Mouse (Mus musculus) hindbrain, embryonic 12.5 days (tissue): Measurements from ENCODE around the gene C2cd4c. TPM values are rescaled to one million over a fixed set of nuclear protein-coding genes. Genes with fewer than 3 reads are reported as not detected.

ENCODE experiments used
- ATAC-seq: fragments of 200-750 bp; cut with Nextera tagmentation; 2 replicates; pipeline ENCODE4 v1.8.0; 2017; ENCODE audit warnings: moderate TSS enrichment; ENCODE audit not compliant: low FRiP score
- H3K27ac ChIP-seq: fragments of 300-500 bp; sonication (generic); 2 replicates; pipeline ENCODE4 v1.5.1; 2016; ENCODE audit warnings: mild to moderate bottlenecking
- H3K27me3 ChIP-seq: fragments of 300-500 bp; sonication (generic); 2 replicates; pipeline ENCODE4 v1.6.1; 2016; ENCODE audit warnings: mild to moderate bottlenecking
- H3K36me3 ChIP-seq: fragments of 300-500 bp; sonication (generic); 2 replicates; pipeline ENCODE4 v1.6.1; 2016; ENCODE audit warnings: mild to moderate bottlenecking
- H3K4me1 ChIP-seq: fragments of 300-500 bp; sonication (generic); 2 replicates; pipeline ENCODE4 v1.6.1; 2016
- H3K4me2 ChIP-seq: fragments of 300-500 bp; sonication (generic); replicated peaks from 2 replicates; pipeline ENCODE4 v1.6.1; 2016; ENCODE audit warnings: mild to moderate bottlenecking
- H3K4me3 ChIP-seq: fragments of 300-500 bp; sonication (generic); 2 replicates; pipeline ENCODE4 v1.5.1; 2016; ENCODE audit warnings: mild to moderate bottlenecking
- H3K9ac ChIP-seq: fragments of 300-500 bp; sonication (generic); 2 replicates; pipeline ENCODE4 v1.6.1; 2016; ENCODE audit warnings: mild to moderate bottlenecking, moderate library complexity
- H3K9me3 ChIP-seq: fragments of 300-500 bp; sonication (generic); replicated peaks from 2 replicates; pipeline ENCODE4 v1.6.1; 2016; ENCODE audit warnings: mild to moderate bottlenecking
- WGBS: fragments of 180-500 bp; shearing (Covaris S2); methylation state at CpG from one replicate; pipeline ENCODE4 v1.1.7; 2016; 5-methylcytosine and 5-hydroxymethylcytosine counted together
- polyA plus RNA-seq: library from polyadenylated mRNA; unstranded; fragments of >200 nt; fragmentation: Nextera tagmentation; extraction: Ambion mirVana; gene quantifications from 2 replicates; pipeline ENCODE4 v1.2.1, GENCODE M21; 2016

C2cd4c gene
- 0.08 TPM in 1 of 2 replicates, not detected in the other for polyA plus RNA-seq

DNA sequence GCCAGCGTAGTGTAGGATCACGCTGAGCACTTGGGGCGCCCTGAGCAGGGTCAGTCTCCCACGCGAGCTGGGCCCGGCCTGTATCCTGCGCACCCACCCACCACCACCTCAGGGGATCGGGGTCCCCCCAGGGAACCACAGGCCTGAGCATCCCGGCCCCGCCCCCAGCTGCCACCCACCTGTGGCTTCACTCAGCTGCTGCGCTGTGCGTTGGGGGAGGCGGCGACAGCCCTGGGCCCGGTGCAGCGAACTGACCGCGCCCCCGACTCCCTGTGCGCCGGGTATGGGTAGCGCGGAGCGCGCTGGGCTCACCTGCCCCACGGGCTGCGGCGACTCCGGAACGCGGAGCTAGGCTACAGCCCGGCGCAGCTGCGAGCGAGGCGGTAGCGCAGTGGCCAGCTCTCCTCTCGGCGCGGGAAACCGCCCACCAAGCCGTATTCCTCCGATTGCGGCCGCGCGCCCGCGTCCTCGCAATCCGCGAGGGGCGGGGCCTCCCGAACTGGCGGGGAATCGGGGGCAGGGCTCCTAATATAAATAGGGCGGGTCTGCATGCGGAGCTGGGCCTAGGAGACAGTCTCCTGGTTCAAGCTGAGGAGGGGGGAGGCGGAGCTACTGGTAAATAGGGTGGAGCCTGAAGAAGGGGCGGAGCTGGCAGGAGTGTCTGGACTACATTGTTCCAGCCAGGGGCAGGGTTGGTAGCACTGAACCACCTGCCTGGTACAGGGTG, at the start of gene C2cd4c:
TSS of gene C2cd4c (minus strand) at position 448 of the 727 bp plus-strand sequence.
- H3K4me2 ChIP-seq: peak within 1 kb of the TSS; percentile 99
- peak within 1 kb of the TSS; percentile 59 for H3K4me3 ChIP-seq
- WGBS: 1% methylated on average over 58 of the region's 60 CpGs
- peak within 1 kb of the TSS; percentile 61 for H3K9ac ChIP-seq
- no peaks in the 10 kb centered on the region for H3K9me3 ChIP-seq
- no peak within 1 kb of the TSS for H3K27ac ChIP-seq
- peaks cover 3% of the 10 kb centered on the region; the same call in 1 of the 2 replicates for H3K36me3 ChIP-seq
- peak; percentile 80 for ATAC-seq
- H3K27me3 ChIP-seq: peaks cover 47% of the 10 kb centered on the region
- peaks cover 28% of the 10 kb centered on the region for H3K4me1 ChIP-seq

DNA sequence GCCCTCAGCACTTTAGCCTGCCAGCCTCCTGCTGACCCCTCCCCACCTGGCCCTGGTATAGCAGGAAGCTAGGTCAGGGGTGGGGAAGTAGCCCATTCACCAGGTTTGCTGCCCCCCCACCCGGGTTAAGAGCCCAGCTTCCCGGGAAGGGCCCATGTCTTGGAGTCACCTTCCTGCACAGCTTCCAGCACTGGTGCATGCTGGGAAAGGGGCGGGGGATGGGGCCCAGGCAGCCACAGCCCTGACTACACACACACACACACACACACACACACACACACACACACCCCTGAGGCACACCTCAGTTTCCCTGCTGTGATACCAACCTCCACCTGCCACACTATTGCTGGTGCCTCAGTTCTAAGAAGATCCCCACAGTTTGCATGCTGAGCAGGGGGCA, 48.0 kb upstream of the C2cd4c start:
- no peak for ATAC-seq
- H3K9me3 ChIP-seq: no peaks in the 10 kb centered on the region
- WGBS: 53% methylated on average over 3 of the region's 3 CpGs
- no peak overlapping the region for H3K9ac ChIP-seq
- H3K4me3 ChIP-seq: no peak overlapping the region
- H3K4me2 ChIP-seq: no peak overlapping the region
- H3K27ac ChIP-seq: no peak overlapping the region
- H3K36me3 ChIP-seq: no peaks in the 10 kb centered on the region
- peaks cover 7% of the 10 kb centered on the region for H3K4me1 ChIP-seq
- no peaks in the 10 kb centered on the region; the same call in 1 of the 2 replicates for H3K27me3 ChIP-seq

DNA sequence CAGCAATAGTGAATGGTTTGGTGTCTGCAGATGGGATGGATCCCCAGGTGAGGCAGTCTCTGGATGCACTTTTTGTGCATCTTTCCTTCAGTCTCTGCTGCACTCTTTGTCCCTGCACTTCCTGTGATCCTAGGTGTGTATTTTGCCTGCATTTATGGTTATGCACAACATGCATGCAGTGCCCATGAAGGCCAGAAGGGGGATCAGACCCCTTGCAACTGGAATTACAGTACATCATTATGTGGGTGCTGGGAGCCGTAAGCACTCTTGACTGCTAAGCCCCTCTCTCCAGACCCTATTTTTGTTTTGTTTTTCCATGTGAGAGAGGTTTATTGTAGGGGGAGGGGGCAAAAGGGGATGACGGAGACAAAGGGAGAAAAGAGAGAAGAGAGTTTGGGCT, 46.5 kb upstream of the C2cd4c start:
- H3K4me1 ChIP-seq: peaks cover 7% of the 10 kb centered on the region
- no peak overlapping the region for H3K4me2 ChIP-seq
- peaks cover 5% of the 10 kb centered on the region; the same call in 1 of the 2 replicates for H3K27me3 ChIP-seq
- H3K27ac ChIP-seq: no peak overlapping the region
- H3K9me3 ChIP-seq: no peaks in the 10 kb centered on the region
- no peaks in the 10 kb centered on the region for H3K36me3 ChIP-seq
- H3K4me3 ChIP-seq: no peak overlapping the region
- no peak for ATAC-seq
- no peak overlapping the region for H3K9ac ChIP-seq
- WGBS: 68% methylated on average over 2 of the region's 2 CpGs

DNA sequence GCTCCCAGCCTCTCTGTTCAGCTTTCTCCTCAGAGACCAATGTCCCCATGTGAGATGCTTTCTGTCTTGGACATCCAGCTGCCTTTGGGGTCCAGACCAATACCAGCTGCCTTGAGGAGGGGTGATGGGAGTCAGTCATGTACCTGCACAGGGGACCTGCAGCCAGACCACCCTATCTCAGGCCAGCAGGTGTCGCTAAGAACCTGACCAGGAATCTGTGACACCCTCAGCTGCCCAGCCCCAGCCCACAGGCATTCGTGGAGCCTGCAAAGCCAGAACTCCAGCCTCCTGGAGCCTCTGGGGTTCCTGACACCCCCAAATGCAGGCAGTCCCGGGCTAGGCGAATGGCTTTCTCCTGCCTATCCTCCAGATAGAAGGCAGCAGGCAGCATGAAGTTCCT, 45.0 kb upstream of the C2cd4c start:
- Histone ChIP-seq H3K27ac (no peak overlapping the region), H3K27me3 (0 out of 2 replicates have a peak, but pooled peaks cover 5% of the 10 kb centered on the region), H3K36me3 (no peaks in the 10 kb centered on the region), H3K4me2 (no peak overlapping the region), H3K4me3 (no peak overlapping the region), H3K9ac (no peak overlapping the region), H3K4me1 (peaks cover 10% of the 10 kb centered on the region), H3K9me3 (no peaks in the 10 kb centered on the region)
- 16% methylated on average over 4 of the region's 4 CpGs for WGBS
- ATAC-seq: no peak

DNA sequence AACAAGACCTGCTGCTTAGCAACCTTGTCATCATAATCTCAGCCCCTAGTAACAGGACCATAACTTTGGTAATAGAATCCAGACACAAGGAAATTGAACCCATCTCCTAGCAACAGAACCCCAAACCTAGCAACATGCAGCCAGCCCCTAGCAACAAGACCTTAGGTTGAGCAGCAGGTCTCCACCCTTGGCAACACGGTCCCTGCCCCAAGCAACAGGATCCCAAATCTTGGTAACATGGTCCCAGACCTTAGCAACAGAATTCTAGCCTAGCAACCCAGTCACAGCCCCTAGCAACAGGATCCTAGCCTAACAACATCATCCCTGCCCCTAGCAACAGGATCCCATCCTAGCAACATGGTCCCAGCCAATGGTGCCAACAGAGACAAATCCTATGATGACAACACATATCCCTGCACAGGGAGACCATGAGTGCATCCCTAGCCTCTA, 41.1 kb upstream of the C2cd4c start:
- no peak overlapping the region for H3K27ac ChIP-seq

DNA sequence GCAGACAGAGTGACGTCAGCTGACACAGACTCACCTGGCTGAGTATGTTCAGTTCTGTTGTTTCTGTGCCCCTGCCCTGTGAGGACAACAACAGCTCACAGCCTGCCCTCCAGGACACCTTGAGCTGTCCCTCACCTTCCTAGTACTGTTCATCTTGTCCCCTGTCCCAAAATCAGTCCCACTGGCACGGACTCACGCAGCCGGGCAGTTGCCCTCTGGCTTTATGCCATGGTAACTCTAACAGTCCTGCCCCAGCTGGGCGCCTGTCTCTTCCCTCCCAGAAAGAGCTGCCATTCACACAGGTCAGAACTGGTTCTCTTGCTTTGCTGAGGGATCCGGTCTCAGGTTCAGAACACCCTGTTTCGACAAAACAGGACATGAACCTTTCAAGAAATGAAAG, 39.0 kb upstream of the C2cd4c start:
- WGBS: 85% methylated on average over 7 of the region's 7 CpGs
- Histone ChIP-seq H3K9me3 (no peaks in the 10 kb centered on the region), H3K27ac (no peak overlapping the region), H3K36me3 (no peaks in the 10 kb centered on the region), H3K9ac (no peak overlapping the region), H3K4me1 (peaks cover 6% of the 10 kb centered on the region), H3K4me2 (no peak overlapping the region), H3K27me3 (0 out of 2 replicates have a peak, but pooled peaks cover 7% of the 10 kb centered on the region), H3K4me3 (no peak overlapping the region)
- ATAC-seq: no peak

More for the DNA sequence above, 41.1 kb upstream of the C2cd4c start:
- Histone ChIP-seq H3K4me1 (peaks cover 6% of the 10 kb centered on the region), H3K4me3 (no peak overlapping the region), H3K4me2 (no peak overlapping the region), H3K27me3 (0 out of 2 replicates have a peak, but pooled peaks cover 7% of the 10 kb centered on the region), H3K9me3 (no peaks in the 10 kb centered on the region), H3K9ac (no peak overlapping the region), H3K36me3 (no peaks in the 10 kb centered on the region)
- 35% methylated on average over 1 of the region's 1 CpGs for WGBS
- ATAC-seq: peak; percentile 68

DNA sequence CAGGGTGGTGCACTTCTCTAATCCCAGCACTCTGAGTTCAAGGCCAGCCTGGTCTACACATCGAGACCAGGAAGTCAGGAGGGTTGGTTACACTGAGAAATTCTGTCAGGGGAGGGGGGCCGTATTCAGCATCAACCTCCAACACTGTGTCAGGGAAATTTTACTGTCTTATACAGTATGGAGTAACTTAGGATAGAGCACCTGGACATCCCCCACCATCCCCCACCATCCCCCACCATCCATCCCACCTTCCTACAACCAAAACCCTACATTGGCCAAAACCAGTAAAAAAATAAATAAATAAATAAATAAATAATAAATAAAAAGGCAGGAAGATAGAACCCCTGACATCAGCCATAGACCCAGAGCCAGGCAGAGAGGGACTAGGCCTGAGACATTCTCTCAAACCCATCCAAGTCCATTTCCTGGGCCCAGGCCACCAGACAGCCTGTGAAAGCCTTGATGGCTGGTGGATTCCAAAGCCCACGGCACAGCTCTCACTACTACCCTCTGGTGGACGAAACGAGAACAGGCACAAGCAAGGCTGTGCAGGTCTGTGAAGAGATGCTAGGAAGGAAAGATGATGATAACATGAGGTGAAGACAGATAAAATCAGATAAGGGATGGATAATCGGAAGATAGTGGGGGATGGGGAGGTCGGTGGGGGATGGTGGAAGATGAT, 35.4 kb upstream of the C2cd4c start:
- no peak overlapping the region for H3K9ac ChIP-seq
- 28% methylated on average over 7 of the region's 7 CpGs for WGBS
- H3K36me3 ChIP-seq: no peaks in the 10 kb centered on the region
- no peak overlapping the region for H3K4me2 ChIP-seq
- no peak overlapping the region for H3K27ac ChIP-seq
- H3K9me3 ChIP-seq: no peaks in the 10 kb centered on the region
- no peak overlapping the region for H3K4me3 ChIP-seq
- ATAC-seq: peak; percentile 42; the same call in 1 of the 2 replicates
- 0 out of 2 replicates have a peak, but pooled peaks cover 2% of the 10 kb centered on the region for H3K27me3 ChIP-seq
- no peaks in the 10 kb centered on the region for H3K4me1 ChIP-seq

DNA sequence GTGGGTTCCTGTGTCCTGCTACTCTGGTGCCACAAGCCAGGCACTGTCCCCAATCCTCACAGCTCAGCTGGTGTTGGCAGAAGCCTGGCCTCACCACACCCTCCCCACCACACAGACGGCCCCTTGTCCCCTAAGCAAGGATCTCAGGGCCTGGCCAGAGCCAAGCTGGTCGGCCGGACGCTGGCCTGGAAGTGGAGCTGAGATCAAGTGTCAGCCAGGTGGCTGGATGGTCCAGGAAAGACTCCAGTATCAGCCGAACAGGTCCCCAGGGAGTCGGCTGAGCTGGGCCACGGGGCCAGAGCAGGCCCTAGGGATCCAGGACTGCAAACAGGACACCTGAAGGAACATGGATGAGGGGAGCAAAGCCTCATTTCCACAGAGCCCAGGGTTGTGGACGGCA, 31.9 kb upstream of the C2cd4c start, which contains the start of gene Odf3l2:
TSS of gene Odf3l2 (minus strand) at position 28 of the 400 bp plus-strand sequence.
- no peak within 1 kb of the TSS for H3K27ac ChIP-seq
- no peak within 1 kb of the TSS for H3K9ac ChIP-seq
- H3K4me2 ChIP-seq: no peak within 1 kb of the TSS
- H3K9me3 ChIP-seq: no peaks in the 10 kb centered on the region
- 73% methylated on average over 8 of the region's 8 CpGs for WGBS
- H3K4me1 ChIP-seq: no peaks in the 10 kb centered on the region
- no peaks in the 10 kb centered on the region for H3K27me3 ChIP-seq
- no peak for ATAC-seq
- no peaks in the 10 kb centered on the region for H3K36me3 ChIP-seq
- no peak within 1 kb of the TSS for H3K4me3 ChIP-seq

DNA sequence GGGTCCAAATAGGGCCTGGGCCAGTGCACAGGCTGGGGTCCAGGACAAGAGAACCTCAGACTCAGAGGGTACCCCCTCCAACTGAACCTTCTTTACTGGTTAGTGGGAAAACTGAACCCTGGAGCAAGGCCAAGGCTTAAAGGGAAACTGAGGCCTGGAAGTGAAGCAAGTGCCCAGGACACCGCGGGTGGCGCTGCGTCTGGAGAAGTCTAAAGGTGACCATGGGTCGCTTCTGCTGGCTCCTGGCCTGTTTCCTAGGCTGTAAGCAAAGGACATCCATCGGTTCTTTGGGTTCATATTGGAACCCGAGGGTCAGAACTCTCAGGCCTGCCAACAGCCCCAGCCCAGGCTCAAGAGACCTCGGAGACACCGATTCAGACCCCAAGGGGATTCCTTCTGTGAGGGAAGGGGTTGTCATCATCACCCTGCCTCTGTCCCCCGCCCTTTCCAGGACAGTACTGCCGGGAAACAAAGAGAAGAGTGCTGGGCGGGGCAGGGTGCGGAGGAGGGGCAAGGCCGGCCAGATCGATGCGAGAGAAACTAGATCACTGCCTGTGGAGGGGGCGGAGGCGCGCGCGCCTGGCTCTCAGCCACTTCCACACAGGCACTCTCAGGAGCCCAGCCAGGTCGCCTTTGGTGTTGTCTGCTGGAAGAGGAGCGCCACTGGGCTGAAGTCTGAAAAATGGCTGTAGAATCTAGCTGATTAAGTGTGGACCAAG, 24.8 kb upstream of the C2cd4c start:
- H3K36me3 ChIP-seq: no peaks in the 10 kb centered on the region
- peak; percentile 21; the same call in 1 of the 2 replicates for ATAC-seq
- 5% methylated on average over 23 of the region's 23 CpGs for WGBS
- H3K4me1 ChIP-seq: peaks cover 21% of the 10 kb centered on the region
- H3K9me3 ChIP-seq: no peaks in the 10 kb centered on the region
- H3K27ac ChIP-seq: peak overlapping the region; percentile 92
- peak overlapping the region; percentile 80; the same call in 1 of the 2 replicates for H3K9ac ChIP-seq
- H3K4me3 ChIP-seq: peak overlapping the region; percentile 77
- H3K27me3 ChIP-seq: peaks cover 25% of the 10 kb centered on the region
- H3K4me2 ChIP-seq: peak overlapping the region; percentile 86

DNA sequence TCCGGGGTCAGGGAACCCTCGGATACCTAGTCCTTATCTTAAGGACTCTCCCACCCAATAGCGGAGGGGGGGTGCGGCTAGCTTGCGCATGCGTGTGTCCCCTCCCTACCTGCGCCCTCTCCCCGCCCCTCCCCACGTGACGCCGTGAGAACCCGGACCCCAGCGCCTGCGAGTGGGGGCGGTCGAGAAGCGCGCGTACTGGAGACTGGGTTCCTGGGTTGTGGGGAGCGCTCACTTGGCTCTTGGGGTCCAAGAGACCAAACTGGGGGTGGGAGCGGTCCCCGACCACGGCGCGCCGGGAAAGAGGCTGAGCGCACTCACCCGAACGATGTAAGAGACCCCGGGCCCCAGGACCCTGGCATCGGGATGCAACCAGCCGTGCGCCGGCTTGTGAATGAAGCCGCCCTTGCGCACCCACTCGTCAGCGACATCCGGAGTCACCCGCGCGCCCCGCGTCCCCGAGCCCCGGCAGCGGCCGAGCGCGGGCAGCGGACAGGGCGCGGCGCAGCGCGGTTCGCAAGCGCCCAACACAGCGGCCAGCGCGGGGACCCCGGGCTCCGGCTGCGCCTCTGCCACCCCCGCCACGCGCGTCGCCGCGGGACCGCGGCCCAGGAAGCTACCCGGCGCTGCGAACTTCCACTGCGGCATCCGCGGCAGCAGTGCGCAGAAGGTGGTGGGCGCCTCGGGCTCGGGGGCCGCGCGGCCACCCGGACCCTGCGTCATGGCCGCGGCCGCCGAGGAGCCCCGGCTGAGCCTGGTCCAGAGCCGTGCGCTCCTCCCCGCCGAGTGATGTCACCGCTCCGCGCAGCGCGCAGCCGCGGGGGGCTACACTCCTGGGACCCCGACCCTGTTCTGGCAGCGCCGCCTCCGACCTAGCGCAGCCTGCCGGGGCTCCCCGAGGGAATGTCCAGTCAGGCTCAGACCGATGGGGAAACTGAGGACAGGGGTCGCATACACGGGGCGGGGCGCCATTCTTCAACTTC, 23.6 kb upstream of the C2cd4c start, which contains the start of gene Shc2:
TSS of gene Shc2 (minus strand) at position 791 of the 983 bp plus-strand sequence.
- peak; percentile 87 for ATAC-seq
- peak within 1 kb of the TSS; percentile 77 for H3K4me3 ChIP-seq

DNA sequence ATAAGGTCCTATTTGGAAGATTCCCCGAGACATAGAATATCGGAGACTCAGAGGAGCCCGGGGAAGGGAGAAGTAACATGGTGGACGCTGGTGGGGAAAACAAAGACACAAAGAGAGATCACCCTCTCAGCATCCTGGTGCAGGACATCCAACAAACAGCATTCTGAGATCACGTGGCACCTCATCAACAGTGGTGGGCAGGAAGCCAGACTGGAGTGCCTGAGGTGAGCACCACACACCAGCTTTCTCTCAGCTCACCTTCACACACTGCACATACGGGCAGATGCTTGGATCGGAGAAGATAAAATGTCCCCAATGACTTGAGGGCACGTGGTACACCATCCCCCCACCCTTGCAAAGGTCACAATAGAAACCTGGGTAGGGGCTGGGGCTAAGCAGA, 22.5 kb upstream of the C2cd4c start:
- WGBS: 79% methylated on average over 8 of the region's 8 CpGs
- H3K4me2 ChIP-seq: peak overlapping the region; percentile 86
- H3K9me3 ChIP-seq: no peaks in the 10 kb centered on the region
- peaks cover 21% of the 10 kb centered on the region for H3K4me1 ChIP-seq
- no peak overlapping the region for H3K9ac ChIP-seq
- peak overlapping the region; percentile 92 for H3K27ac ChIP-seq
- H3K4me3 ChIP-seq: peak overlapping the region; percentile 77
- peaks cover 25% of the 10 kb centered on the region for H3K27me3 ChIP-seq
- no peaks in the 10 kb centered on the region for H3K36me3 ChIP-seq
- ATAC-seq: peak; percentile 23; the same call in 1 of the 2 replicates

More for the DNA sequence above, 23.6 kb upstream of the C2cd4c start, which contains the start of gene Shc2:
- Histone ChIP-seq H3K4me2 (peak within 1 kb of the TSS; percentile 86), H3K9me3 (no peaks in the 10 kb centered on the region), H3K9ac (peak within 1 kb of the TSS; percentile 80), H3K27ac (peak within 1 kb of the TSS; percentile 92), H3K27me3 (peaks cover 25% of the 10 kb centered on the region), H3K36me3 (no peaks in the 10 kb centered on the region), H3K4me1 (peaks cover 21% of the 10 kb centered on the region)
- WGBS: under 1% methylated on average over 114 of the region's 116 CpGs
